Mouse (Mus musculus) T-helper 1 cell (primary cell): ENCODE results near the gene Xpnpep1.

Experiments used
- in situ Hi-C: fragments of 300-600 bp; cut with MboI, MseI; formaldehyde crosslinking; loops from one replicate; pipeline ENCODE4 v1.15.1; 2025; ENCODE audit warnings: high pct_unique_total_duplicates

Xpnpep1 gene

GRCm38 (mm10) chr19:53003554-53004365 is 36.3 kb downstream of the Xpnpep1 start:
- in situ Hi-C loops, result no loop called here

GRCm38 (mm10) chr19:53002166-53003095 is 37.6 kb downstream of the Xpnpep1 start:
- in situ Hi-C loops, result no loop called here

GRCm38 (mm10) chr19:52992880-52993440 is 47.1 kb downstream of the Xpnpep1 start:
- in situ Hi-C loops, result no loop called here

- in situ Hi-C loops, result no loop called here
Observed at GRCm38 (mm10) chr19:52991924-52992323, 48.1 kb downstream of the Xpnpep1 start.

- in situ Hi-C loops, result no loop called here
Observed at GRCm38 (mm10) chr19:52979020-52979711, 60.8 kb downstream of the Xpnpep1 start.

- in situ Hi-C loops, result no loop called here
Observed at GRCm38 (mm10) chr19:52975564-52976185, 64.3 kb downstream of the Xpnpep1 start.

GRCm38 (mm10) chr19:52966339-52966738 is 73.7 kb downstream of the Xpnpep1 start:
- in situ Hi-C loops, result no loop called here

- in situ Hi-C loops, result no loop called here
Observed at GRCm38 (mm10) chr19:52962745-52963144, 77.3 kb downstream of the Xpnpep1 start.

GRCm38 (mm10) chr19:52922678-52923495 is 117.1 kb downstream of the Xpnpep1 start:
- in situ Hi-C loops, result loop anchor here (10.0 kb wide), 1 partner anchor 458 kb away; no protein-coding TSS in a partner anchor

GRCm38 (mm10) chr19:52904182-52904581 is 135.8 kb downstream of the Xpnpep1 start:
- in situ Hi-C loops, result no loop called here

GRCm38 (mm10) chr19:52891807-52892442 is 148.1 kb downstream of the Xpnpep1 start:
- in situ Hi-C loops, result no loop called here
